ENCODE assay signal across 9 mouse cellular contexts in genomic region chr7:143389860-143390259, GRCm38 (mm10).
A peak's percentile ranks its signal among the peaks of the same experiment; 100 is the strongest.
DNase-seq lines count a peak whose midpoint lies in the region; ATAC-seq and TF ChIP-seq lines count a peak whose summit lies in the region.
"Had no signal": no experiment of that assay in that cellular context is flagged by ENCODE, and none has a peak within 500 bp of the region (broad histone marks: within the 10 kb centered on the region; RNA-seq: fewer than 3 reads in every experiment).

No protein-coding gene starts in this region.

- intact Hi-C loops in heart, postnatal 25 days (cut with DNase I), result no loop called here

- ATAC-seq in heart, postnatal 0 days (ENCODE audit: insufficient read depth, low read depth), result no peak; the same call in 1 of the 2 replicates
- no peak for ATAC-seq in embryonic facial prominence, embryonic 12.5 days (ENCODE audit: insufficient number of reproducible peaks, insufficient read depth, low FRiP score, low TSS enrichment)

- no peaks in the 10 kb centered on the region for H3K27me3 ChIP-seq in heart, postnatal 0 days (ENCODE audit: control insufficient read depth, insufficient read depth, low read length)
- 0 out of 2 replicates have a peak, but pooled peaks cover 3% of the 10 kb centered on the region for H3K27me3 ChIP-seq in embryonic facial prominence, embryonic 12.5 days
- H3K27me3 ChIP-seq: liver, embryonic 13.5 days had no signal

- no peak overlapping the region for H3K9ac ChIP-seq in heart, postnatal 0 days (replicated peaks; ENCODE audit: low read depth, low read length)
- H3K9ac ChIP-seq in embryonic facial prominence, embryonic 12.5 days, result no peak overlapping the region
- H3K9ac ChIP-seq: liver, embryonic 13.5 days had no signal

- no peak for TF ChIP-seq CTCF in heart, postnatal 0 days (IDR thresholded peaks at IDR 0.05; ENCODE audit: low read depth)

- TF ChIP-seq EP300 in heart, postnatal 0 days (IDR thresholded peaks at IDR 0.05; ENCODE audit: low read depth), result no peak

- DNase-seq in heart, postnatal 0 days (ENCODE audit: low spot score), result no peak
- no peak for DNase-seq in heart, postnatal 25 days (ENCODE audit: low spot score)
- peak; percentile 17 to 28 for DNase-seq in cerebellum, adult 18-20 months
- peak; percentile 31 to 40 for DNase-seq in kidney, postnatal 4 days
- DNase-seq in urinary bladder, postnatal 4 days (ENCODE audit: low spot score in 2 of 2), result no peak
- DNase-seq in right cerebral cortex, postnatal 25 days, result no peak
- no peak for DNase-seq in urinary bladder, postnatal 14 days (ENCODE audit: low spot score)
- DNase-seq: liver, embryonic 13.5 days had no signal

- H3K9me3 ChIP-seq in heart, postnatal 0 days (replicated peaks; ENCODE audit: control insufficient read depth, low read length), result no peaks in the 10 kb centered on the region
- no peaks in the 10 kb centered on the region for H3K9me3 ChIP-seq in embryonic facial prominence, embryonic 12.5 days
- H3K9me3 ChIP-seq: liver, embryonic 13.5 days had no signal

- H3K4me3 ChIP-seq in heart, postnatal 0 days (ENCODE audit: low read depth, low read length), result no peak overlapping the region
- no peak overlapping the region for H3K4me3 ChIP-seq in embryonic facial prominence, embryonic 12.5 days
- H3K4me3 ChIP-seq: liver, embryonic 13.5 days had no signal

- no peak overlapping the region for H3K4me2 ChIP-seq in heart, postnatal 0 days (ENCODE audit: low read depth, low read length)
- H3K4me2 ChIP-seq in embryonic facial prominence, embryonic 12.5 days (replicated peaks), result no peak overlapping the region
- H3K4me2 ChIP-seq: liver, embryonic 13.5 days had no signal

- 0 out of 2 replicates have a peak, but pooled peaks cover 4% of the 10 kb centered on the region for H3K36me3 ChIP-seq in heart, postnatal 0 days (replicated peaks; ENCODE audit: control insufficient read depth, insufficient read depth, low read length)
- no peaks in the 10 kb centered on the region for H3K36me3 ChIP-seq in embryonic facial prominence, embryonic 12.5 days
- H3K36me3 ChIP-seq: liver, embryonic 13.5 days had no signal

- 30% methylated on average over 2 of the region's 2 CpGs for WGBS in heart, postnatal 0 days
- WGBS in embryonic facial prominence, embryonic 12.5 days, result 89% methylated on average over 2 of the region's 2 CpGs

- H3K4me1 ChIP-seq in heart, postnatal 0 days (ENCODE audit: control insufficient read depth, insufficient read depth), result peaks cover 40% of the 10 kb centered on the region
- H3K4me1 ChIP-seq in embryonic facial prominence, embryonic 12.5 days, result peaks cover 23% of the 10 kb centered on the region
- H3K4me1 ChIP-seq: liver, embryonic 13.5 days had no signal

- peak overlapping the region; percentile 65 for H3K27ac ChIP-seq in heart, postnatal 0 days (ENCODE audit: low read depth)
- peak overlapping the region; percentile 77 for H3K27ac ChIP-seq in embryonic facial prominence, embryonic 12.5 days
- H3K27ac ChIP-seq: liver, embryonic 13.5 days had no signal

Comparison
In these comparisons a context has a peak if more than half of its experiments do, and no peak if none do; other contexts are left out.
1. DNase-seq: peak in cerebellum, adult 18-20 months (2 of 2) and kidney, postnatal 4 days (2 of 2); none in heart, postnatal 0 days (single experiment), heart, postnatal 25 days (single experiment), urinary bladder, postnatal 4 days (0 of 2), right cerebral cortex, postnatal 25 days (single experiment) and urinary bladder, postnatal 14 days (single experiment).